Mouse (Mus musculus): ENCODE data around the gene Tmem200b.

- no peak for TF ChIP-seq POLR2A (IDR thresholded peaks at IDR 0.05; ENCODE audit: insufficient read length, low read depth)
- TF ChIP-seq MAX (IDR thresholded peaks at IDR 0.05; ENCODE audit: low read depth): no peak
- TF ChIP-seq POLR2AphosphoS2 (IDR thresholded peaks at IDR 0.05; ENCODE audit: insufficient read length, low read depth): no peak
Observed at GRCm38 (mm10) chr4:131929146-131929545, 7.6 kb downstream of the Tmem200b start.

Measured in myocyte (in vitro differentiated cells).